Mouse (Mus musculus): Measurements from ENCODE around the gene 4930453N24Rik.

Gene 4930453N24Rik

DNA sequence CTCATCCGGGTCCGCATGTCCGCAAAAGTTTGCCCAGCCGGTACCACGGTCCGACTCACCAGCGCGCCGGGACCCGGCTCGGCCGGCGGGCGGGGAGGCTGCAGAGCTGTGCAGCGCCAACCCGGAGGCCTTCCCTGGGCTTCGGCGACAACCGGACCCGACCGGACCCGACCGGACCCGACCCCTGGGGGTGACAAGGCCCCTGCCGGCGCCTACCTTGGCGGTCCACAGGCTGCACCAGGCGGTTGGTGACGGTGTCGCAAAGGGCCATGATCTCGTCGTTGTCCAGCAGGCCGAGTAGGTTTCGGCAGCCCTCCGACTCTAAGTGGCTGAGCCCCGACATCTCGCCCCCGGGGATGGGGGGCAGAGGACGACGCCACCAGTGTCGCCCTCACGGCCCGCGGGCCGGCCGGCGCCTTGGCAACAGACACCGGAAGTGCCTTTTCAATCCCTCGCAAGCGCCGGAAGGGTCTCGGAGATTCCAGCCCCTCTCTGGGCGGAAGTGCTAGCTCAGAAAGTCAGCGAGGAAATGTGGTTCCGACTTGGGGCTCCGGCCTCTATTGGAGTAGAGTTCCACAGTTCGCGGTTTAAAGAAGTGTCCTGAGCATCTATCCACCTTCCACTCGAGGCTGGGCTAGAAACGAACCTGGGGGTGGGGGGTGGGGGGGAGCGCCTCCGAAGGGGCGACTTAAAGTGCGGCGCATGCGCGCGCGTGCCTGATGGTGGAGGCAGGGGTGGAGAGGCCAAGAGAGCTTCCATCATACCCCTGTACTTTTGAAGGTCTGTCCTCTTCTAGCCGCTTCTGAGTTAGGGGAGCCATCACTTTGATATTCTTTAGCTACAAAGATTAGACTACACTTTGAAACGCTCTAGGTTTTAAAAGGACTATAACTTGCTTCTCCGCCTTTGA lies at the start of gene 4930453N24Rik:
4930453N24Rik (minus strand) TSS at position 641 of the 910 bp plus-strand sequence.
- peak; percentile 87 for DNase-seq (ENCODE audit: low read depth, low spot score)

DNA sequence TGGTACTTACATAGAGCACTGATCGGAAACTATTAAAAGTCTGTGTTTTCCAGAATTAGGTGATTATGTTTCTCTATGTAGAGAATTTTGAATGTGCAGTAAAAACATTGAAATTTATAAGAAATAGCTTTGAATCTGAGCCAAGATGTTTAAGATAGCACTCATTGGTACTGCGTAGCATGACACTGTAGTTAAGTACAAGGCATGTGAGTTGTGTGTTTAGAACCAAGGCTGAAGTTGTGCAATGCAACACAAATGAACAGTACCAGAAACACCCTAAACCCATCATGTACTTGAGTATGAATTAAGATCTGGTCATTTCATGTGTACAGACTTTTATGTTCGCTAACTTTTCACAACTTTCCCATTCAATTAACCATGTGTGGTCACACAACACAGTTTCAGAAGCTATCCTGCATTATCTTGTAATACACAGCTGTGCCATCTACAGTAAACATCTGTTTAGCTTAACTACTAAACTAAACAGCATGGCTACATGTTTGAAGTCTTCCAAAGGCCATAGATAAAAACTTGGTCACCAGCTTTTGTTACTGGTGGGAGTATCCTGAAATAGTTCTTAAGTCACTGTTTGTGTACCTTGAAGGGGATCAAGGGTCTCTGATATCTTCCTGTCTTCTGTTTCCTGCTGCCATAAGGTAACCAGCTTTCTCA lies 46.3 kb upstream of the 4930453N24Rik start:
- DNase-seq (ENCODE audit: low read depth, low spot score), result no peak

DNA sequence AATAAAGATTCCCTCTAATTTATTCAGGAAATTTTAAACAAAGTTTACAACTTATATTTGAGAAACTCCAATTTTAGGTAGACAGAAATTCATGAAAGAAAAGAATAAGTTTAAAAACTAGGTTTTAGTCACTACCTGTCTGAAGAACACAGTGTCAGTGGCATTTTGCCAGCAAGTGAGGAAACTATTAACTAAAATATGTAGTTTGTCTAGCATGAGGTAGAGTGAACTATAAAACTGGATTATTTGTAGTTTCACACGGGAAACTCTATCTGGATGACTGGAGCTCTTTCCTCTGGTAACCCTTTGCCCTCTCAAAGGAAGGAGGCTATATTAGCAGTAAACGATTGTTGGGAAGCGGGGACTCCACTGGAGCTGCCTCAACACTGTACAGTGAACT lies 32.1 kb upstream of the 4930453N24Rik start:
- DNase-seq (ENCODE audit: low read depth, low spot score), result no peak

DNA sequence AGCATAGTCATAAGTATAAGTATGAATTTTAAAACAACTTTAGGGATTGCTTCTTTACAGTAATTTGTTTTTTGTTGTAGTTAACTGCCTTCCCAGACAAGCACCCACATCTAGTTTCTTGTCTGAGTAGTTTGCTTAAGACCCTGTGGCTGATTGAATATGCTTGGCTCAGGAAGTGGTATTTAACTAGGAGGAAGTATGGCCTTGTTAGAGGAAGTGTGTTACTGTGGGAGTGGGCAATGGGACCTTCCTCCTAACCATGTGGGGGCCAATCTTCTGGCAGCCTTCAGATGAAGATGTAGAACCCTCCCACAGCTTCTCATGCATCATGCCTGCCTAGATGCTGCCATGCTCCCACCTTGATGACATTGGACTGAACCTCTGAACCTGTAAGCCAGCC lies 30.7 kb upstream of the 4930453N24Rik start:
- peak; percentile 16 for DNase-seq (ENCODE audit: low read depth, low spot score)

DNA sequence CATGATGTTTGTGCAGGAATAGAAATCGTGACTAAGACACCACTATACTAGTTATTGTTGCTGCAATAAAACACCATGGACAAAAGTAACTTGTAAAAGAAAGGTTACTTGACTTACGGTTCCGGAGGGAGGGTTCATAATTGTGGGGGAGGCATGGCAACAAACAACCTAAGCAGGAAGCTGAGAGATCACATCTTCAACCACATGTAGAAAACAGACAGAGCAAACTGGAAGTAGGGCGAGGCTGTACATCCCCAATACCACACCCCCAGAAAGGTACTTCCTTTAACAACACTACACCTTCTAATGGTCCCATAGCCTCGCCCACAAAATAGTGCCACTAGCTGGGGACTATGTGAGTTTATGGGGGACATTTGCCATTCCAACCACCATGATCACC lies 29.4 kb upstream of the 4930453N24Rik start:
- DNase-seq (ENCODE audit: low read depth, low spot score), result peak; percentile 72

DNA sequence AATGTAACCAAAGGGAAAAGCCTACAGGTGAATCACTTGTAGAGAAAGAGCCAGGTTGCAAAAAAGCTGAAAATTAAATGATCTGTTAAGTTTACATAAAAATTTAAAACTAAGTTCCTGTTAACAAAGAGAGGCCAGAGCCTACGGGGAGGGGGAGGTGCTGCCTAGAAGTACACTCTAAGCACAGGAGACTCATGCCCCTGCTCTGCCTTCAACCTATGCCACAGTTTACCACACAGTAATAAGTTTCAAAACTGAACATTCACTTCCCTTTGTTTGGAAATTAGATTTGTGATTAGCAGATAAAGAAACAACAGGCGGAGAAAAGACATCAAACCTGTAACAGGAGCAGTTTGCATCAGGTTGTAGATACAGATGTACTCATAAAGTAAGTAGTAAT lies 23.8 kb upstream of the 4930453N24Rik start:
- no peak for DNase-seq (ENCODE audit: low read depth, low spot score)

DNA sequence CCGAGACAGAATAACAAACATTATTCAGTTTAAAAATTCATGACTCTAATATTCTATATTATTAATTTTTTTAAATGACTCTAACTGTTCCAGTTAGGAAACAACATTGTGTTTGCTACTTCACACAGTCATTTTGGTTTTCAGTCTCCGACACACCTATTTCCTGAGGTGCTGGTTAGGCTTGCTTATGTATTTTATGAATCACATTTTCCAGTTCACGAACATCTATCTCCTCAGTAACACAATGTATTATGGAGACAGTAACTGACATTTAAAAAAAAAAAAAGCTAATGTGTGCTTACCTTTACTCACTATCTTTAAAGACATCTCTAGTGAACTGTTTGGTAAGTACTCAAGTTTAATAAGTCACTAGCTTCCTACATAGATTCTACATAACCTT lies 18.7 kb upstream of the 4930453N24Rik start:
- peak; percentile 65 for DNase-seq (ENCODE audit: low read depth, low spot score)

DNA sequence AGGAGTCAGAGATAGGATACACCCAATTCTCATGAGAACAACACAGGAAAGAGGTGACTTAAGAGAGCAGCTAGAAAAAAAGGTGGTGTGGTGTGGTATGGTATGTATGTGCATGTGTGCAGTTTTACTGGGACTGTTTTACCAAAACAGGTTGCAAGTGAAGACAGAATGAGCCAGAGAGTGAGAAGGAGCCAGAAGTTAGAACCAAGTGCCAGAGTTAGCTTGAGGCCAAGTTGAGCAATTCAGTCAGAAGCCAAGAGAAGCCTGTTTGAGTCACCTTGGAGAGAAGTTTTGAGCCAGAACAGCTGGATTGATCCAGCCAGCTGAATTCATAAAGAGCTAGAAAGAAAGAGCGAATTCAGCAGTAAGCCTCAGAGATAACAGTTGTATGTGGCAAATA lies 4.6 kb upstream of the 4930453N24Rik start:
- DNase-seq (ENCODE audit: low read depth, low spot score), result no peak

DNA sequence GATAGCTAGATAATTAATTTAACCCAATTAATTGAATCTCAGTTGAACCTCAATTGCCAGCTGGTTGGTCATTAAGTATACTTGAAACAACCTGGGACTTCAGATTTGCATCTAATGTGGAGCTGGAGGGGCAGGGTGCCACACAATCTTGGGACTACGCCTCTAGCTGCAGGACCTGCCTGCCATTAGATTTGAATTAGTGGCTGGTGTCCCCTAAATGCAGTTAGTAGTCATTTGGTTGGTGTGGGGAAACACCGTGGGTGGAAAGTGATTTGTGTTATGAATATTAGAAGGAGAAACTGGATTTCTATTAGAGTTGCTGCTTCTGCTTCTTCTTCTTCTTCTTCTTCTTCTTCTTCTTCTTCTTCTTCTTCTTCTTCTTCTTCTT lies 464 bp upstream of the 4930453N24Rik start:
- peak; percentile 25 for DNase-seq (ENCODE audit: low read depth, low spot score)

DNA sequence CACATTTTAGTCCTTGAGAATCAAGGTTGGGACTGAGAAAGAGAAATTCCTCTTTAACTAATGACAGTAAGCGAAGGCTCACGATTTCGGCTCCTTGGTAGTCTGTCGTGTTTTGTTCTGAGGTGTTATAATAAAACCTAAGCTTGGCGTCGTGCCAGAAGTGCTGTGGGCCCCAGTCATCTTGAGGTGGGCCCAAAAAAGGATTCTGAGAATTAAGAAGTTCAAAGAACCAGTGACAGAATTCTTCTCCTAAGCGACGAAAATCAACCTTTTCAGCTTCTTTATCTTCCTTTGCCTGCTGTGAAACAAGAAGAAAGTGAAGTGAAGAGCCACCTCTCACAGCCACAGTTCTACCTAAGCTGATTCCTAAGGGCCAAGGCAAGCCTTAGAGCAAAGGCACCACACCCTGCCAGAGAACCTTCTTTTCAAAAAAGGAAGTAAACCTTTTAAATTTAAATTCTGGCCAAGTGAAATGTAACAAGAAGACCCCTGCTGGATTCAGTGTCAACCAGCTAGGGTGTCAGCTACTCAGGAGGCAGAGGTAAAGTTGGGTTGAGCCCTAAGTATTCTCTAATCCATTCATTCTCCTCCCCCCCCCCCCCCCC lies 4.2 kb downstream of the 4930453N24Rik start:
- peak; percentile 68 for DNase-seq (ENCODE audit: low read depth, low spot score)

DNA sequence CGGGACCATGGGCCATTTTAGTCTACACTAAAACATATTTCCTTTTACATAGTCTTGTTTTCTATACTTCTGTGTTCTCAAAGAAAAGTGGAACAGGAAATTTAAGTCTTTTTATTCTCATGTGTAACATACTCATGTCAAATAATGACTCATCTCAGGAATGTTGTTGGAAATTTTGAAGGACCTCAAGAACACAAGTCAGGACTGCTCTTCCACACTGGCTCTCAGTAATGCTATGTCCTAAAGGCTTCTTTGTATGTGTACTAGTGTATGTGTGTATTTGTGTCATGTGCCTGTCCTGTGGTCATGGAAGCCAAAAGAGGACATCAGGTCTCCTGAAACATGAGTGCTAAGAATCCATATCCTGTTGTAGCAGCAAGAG lies 11.7 kb downstream of the 4930453N24Rik start:
- DNase-seq (ENCODE audit: low read depth, low spot score), result peak; percentile 27

DNA sequence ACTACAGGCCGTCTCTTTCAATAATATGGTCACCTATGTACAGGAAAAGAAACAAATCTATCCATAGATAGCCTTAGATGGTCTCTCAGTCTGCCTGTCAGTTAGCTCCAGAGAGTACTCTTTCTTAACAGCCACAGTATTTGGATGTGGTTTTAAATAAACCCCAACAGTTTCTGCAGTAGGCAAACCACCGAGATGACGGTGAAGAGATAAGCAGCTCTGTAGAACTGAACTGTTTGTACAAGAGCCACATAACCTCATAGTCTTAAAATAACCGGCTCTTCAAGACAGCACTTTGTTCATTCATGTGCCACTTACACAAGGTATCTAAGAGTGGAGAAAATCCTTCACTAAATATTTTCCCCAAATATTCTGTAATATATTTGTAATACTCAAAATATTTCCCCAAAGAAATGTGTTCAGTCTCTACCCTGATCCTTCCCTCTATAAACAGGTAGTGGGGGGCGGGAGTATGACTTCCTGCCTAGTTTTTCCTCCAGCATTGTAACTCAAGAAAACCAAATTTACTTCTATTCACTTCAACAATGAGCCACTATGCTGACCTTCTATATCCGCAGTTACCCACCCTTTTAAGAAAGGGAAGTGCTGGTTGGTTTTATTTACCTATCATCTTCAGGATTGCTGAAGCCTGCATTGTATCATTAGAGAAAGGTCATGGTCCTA lies 12.3 kb downstream of the 4930453N24Rik start:
- peak; percentile 77 for DNase-seq (ENCODE audit: low read depth, low spot score)

DNA sequence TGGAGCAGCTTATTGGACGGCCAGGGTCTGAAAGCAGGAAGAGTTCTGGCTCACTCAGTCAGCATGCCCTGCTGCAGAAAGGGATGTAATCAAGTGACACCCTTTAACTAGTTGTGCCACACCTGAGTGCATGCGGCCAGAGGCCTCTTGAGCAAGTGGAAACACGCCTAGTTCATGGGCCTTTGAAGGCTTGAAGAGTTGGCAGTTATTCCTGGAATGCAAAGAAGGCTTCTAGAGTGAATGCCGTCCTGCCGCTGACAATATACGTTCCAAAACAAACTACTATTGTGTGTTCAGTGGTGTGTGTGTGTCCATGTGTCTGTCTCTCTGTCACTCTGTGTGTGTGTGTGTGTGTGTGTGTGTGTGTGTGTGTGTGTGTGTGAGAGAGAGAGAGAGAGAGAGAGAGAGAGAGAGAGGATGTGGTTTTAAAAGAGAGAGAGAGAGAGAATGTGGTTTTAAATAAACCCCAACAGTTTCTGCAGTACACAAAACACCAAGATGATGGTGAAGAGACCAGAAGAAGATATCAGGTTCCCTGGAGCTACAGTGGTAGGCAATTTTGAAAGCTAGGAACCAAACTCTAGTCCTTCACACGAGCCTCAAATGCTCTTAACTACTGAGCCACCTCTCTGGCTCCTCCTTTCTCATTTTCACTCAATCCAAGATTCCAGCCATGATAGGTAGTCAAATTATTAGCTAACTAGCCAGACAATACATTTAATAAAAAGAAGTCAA lies 13.1 kb downstream of the 4930453N24Rik start:
- peak; percentile 61 for DNase-seq (ENCODE audit: low read depth, low spot score)

DNA sequence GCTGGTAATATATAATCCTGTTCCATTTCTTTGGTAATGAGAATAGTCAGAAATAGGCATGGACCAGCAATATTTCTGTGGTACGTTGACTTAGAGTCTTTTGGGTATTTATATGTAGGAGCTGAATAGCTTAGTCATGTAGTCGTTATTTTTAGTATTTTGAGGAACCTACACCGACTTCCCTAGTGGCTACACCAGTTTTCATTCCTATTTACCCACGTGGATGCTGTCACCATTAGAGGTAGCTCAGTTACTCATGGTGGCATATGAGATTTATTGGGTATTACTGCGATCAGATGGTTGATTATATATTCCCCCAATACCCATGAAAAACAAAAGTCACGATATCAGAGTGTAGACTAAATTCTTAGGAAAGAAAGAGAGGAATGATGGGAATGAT lies 14.6 kb downstream of the 4930453N24Rik start:
- no peak for DNase-seq (ENCODE audit: low read depth, low spot score)

DNA sequence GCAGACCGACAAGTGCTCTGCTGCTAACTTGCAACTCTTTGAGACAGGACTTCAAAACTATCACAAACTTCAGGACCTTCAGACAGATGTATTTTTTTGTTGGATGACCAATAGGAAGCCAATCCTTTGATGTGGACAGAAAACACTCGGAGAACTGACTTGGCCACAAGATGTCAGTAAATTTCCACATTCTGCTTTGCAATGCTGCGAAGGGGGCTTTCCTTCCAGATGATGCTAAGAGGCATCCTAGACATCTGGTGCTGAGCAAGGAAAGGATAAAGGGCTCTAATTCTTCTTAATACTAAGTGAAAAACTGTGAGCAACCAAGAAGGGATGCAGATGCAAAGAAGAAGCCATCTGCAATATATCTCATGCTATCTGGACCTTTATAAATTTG lies 16.2 kb downstream of the 4930453N24Rik start:
- peak; percentile 41 for DNase-seq (ENCODE audit: low read depth, low spot score)

DNA sequence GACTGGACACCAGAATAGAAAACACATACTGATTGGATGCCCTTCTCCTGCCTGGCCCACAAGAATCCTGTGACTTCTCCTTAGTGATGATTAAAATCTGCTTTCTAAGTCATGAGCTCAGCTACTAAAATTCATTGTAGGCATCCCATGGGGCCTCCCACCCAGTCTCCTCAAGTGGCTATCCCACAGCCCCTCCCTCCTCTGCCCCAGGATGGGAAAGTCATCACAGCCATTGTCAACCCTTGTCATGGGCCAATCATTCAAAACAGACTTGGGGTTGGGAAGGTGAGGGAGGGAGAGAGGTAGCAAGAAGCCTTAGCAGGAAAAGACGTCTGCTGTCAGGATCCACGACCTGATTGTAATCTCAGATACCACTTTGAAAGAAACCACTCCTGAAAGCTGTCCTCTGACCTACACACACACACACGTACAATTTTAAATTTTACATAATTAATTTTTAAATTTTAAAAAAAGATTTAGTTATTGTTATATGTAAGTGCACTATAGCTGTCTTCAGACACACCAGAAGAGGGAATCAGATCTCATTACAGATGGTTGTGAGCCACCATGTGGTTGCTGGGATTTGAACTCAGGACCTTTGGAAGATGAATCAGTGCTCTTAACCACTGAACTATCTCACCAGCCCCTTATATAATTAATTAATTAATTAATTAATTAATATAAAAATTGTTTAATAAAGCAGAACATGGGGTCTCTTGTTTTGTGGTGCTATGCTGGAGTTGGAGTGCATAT lies 16.8 kb downstream of the 4930453N24Rik start:
- DNase-seq (ENCODE audit: low read depth, low spot score), result no peak

DNA sequence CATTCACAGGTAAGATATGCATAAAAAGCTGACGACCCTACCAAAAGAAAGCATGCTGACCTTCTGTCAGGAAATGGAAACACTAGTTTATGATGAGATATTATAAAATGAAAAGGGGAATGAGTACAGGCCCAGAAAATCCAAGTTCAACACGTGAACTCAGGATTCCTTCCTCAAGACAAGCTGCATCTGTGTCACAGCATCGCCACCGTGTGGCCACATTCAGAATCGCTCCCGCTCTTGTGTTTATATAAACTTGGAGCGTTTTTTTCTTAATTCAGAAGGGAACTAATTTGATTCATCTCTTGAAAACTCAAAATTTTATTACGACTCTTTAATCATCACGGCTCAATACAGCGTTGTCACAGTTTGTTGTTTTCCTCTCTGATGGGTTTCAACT lies 22.7 kb downstream of the 4930453N24Rik start:
- DNase-seq (ENCODE audit: low read depth, low spot score), result peak; percentile 87

DNA sequence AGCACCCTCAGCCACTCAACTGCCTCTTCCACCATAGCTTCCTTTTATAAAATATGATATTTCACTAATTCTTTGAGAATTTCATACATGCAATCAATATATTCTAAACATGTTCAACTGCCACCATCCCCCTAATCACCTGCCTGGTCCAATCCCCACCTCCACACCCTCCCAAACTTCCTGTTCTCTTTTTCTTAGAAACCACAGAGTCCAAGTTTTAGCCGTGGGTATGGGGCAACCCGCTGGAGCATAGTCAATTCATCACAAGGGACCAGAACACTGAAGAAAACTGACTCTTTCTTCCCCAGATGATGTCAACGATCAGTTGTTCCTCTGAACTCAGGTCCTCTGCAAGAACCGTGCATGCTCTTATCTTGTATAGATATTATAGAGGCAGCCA lies 25.9 kb downstream of the 4930453N24Rik start:
- no peak for DNase-seq (ENCODE audit: low read depth, low spot score)

DNA sequence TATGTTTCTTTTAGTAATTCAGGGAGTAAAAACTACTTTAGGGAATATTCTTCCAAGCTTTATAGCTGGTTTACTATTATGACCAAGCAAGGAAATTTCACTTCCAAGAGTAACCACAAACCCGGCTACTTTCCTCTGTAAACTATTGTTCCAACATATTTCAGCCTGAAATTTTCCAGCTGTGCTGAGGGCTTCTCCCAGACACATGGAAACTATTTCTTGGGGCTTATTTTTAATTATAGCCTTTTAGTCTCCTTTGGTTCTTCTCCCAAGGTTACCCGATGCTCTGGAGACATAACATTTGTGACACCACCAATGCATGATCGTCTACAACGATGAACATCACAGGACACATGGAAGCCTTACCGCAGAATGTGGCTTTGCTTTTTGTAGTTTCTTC lies 33.7 kb downstream of the 4930453N24Rik start:
- no peak for DNase-seq (ENCODE audit: low read depth, low spot score)

DNA sequence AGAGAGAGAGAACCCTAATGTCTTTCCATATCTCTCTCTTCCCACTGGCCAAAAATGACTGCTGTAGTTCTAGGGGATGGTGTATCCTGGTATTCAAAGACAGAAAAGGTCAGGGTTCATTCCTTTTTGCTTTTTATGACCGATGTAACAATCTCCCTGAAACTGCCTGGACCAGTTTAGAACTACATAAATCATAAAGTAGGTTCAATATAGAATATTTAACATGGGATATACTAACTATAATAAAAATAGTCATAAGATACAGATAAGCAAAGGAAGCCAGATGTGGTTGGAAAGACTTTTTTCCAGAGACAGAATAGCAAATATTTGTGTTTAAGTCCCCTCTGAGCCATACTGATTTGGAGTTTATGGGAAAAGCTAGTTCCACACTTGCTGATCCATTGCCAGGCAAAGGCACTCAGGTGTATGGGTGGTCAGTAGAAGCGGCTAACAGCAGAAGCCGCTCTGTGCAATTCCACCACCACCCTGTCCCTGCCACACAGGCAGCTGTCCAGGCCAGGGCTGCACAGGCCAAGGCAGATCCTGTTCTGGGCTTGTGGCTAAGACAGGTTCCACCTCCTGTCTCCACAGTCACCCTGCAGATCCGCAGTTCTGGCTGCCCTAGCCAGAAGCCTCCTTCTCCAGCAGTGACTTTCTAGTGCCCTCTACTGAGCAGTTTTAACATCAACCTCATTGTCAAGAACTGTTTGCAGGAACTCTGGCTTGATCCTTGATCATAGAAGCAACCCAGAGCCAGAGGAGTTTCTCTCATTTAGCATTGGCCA lies 47.5 kb downstream of the 4930453N24Rik start:
- DNase-seq (ENCODE audit: low read depth, low spot score), result peak; percentile 38
